Mouse (Mus musculus): ENCODE results near the gene Olfr1217.
"Not testable (repeated sequence)": the region's sequence is repeated elsewhere in the genome, so short reads cannot be mapped to it uniquely, and the experiment has no call there.

Olfr1217 gene

GRCm38 (mm10) chr2:89031965-89032364, at the start of gene Olfr1217:
Gene Olfr1217, minus strand, starts transcription at chr2:89032065.
- DNase-seq (ENCODE audit: low read depth, low spot score) = no peak

DNA sequence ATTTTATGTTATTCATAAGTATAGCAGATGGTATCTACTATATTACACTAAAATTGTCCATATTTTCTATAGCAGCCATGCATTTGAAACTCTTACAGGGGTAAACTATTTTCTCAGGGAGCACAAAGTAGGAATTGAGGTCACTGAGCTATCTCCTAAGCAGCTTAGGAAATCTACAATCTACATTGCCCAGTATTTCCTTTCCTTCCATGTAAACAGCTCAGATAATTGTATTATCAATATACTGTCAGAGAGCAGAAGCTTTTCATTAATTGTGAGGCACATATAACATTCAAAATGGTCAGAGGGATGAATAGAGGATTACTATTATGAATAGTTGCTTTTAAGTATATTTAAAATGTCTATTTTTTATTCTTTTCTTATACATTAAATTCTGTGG, 49.6 kb upstream of the Olfr1217 start:
- DNase-seq (ENCODE audit: low read depth, low spot score) = no peak

GRCm38 (mm10) chr2:89061087-89061486, 29.2 kb upstream of the Olfr1217 start, which contains the start of gene Olfr1218:
Gene Olfr1218, minus strand, starts transcription at chr2:89061187.
- no peak for DNase-seq (ENCODE audit: low read depth, low spot score)

DNA sequence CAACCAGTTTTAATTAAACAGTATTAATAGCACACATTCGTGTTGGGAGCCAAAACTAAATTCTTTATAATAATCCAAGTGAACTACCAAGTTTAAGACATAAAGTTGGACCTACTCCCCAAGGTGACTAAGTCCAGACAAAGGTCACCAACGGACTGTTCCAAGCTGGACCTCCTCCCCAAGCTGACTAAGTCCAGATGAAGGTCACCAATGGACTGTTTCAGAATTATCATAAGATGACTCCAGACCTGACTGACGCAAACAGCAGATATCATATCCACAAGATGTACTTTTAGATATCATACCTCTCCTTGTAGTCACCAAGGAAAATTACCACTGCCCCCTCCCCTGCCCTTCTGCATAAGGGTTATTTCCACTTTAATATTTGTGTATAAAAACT, 10.4 kb downstream of the Olfr1217 start:
- DNase-seq (ENCODE audit: low read depth, low spot score) = not testable (repeated sequence)

GRCm38 (mm10) chr2:89018240-89018639, 13.6 kb downstream of the Olfr1217 start, which contains the start of gene Olfr1216:
Gene Olfr1216, minus strand, starts transcription at chr2:89018340.
- DNase-seq (ENCODE audit: low read depth, low spot score) = no peak

- DNase-seq (ENCODE audit: low read depth, low spot score) = no peak
These were observed 25.0 kb downstream of the Olfr1217 start, which contains the start of gene Olfr1215 for GRCm38 (mm10) chr2:89006873-89007272. Gene Olfr1215, minus strand, starts transcription at chr2:89006973.

DNA sequence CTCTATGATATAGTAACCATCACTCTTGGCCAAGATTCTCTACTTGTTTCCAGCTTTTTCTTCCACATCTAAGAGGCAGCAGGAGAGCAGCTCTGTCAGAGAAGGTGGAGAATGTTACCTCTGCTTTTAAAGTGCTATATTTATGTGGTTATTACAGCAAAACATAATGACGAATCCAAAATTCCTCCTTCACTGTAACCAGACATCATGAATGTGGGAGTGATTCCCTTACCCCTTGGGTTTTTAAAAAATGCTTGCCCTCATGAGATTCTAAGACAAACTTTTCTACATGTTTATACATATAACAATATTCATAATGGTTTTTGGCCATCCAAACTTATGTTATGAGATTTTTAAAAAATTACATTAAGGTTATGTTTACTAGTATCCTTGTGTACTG, 39.3 kb downstream of the Olfr1217 start, which contains the start of gene Olfr1214:
Gene Olfr1214, minus strand, starts transcription at position 101 of the 400 bp plus-strand sequence.
- DNase-seq (ENCODE audit: low read depth, low spot score) = no peak

DNA sequence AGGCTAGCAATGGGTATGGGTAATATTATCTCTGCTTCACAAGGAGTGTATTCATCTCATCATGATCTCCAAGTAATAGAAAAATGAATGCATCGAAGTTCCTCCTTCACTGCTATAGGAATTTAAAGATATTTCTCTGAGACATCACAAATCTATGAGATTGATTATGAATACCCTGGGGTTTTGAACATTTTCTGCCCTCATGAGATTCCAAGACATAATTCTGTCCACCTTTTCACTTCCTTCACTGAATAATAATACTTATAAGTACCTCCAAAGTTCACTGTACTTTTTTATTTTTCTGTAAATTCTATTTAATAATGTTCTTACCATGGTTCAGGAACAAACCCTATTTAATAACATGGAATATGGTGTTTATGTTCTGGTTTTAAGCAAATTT, 51.7 kb downstream of the Olfr1217 start, which contains the start of gene Gm13762:
Gene Gm13762, minus strand, starts transcription at position 101 of the 400 bp plus-strand sequence.
- DNase-seq (ENCODE audit: low read depth, low spot score) = no peak

All from brain, adult 2 months (tissue).